Mouse (Mus musculus) ZHBTc4 (cell line): ENCODE data around the gene A4galt.
"Not testable (repeated sequence)": the region's sequence is repeated elsewhere in the genome, so short reads cannot be mapped to it uniquely, and the experiment has no call there.

ENCODE experiments used
- DNase-seq: peaks from one replicate; pipeline ENCODE4 v3.0.0-alpha.2; 2011; ENCODE audit warnings: low read depth, low spot score

The A4galt gene

GRCm38 (mm10) chr15:83268428-83268827 lies 16.9 kb upstream of the A4galt start:
- DNase-seq, result not testable (repeated sequence)

GRCm38 (mm10) chr15:83265269-83265668 lies 13.7 kb upstream of the A4galt start:
- DNase-seq, result peak; percentile 84

GRCm38 (mm10) chr15:83263405-83263804 lies 11.8 kb upstream of the A4galt start:
- no peak for DNase-seq

DNA sequence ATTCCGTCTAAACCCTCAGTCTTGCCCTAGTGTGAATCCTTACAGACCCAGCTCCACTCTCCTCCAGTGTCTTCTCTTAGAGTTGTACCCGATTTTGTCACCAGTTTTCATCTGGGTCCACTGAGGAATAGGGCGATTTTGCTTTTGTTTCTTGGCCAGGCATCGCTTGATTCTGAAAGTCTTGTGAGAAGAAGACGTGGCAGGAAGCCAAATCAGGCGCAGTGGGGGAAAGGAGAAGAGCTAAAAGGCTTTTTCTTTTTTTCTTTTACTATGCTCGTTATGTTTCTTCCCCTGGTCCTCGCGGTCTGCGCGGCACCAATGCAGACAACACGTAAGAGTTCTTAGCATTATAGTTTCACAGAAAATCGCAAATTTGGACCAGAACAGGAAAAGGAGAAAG lies 6.3 kb upstream of the A4galt start:
- DNase-seq, result no peak

DNA sequence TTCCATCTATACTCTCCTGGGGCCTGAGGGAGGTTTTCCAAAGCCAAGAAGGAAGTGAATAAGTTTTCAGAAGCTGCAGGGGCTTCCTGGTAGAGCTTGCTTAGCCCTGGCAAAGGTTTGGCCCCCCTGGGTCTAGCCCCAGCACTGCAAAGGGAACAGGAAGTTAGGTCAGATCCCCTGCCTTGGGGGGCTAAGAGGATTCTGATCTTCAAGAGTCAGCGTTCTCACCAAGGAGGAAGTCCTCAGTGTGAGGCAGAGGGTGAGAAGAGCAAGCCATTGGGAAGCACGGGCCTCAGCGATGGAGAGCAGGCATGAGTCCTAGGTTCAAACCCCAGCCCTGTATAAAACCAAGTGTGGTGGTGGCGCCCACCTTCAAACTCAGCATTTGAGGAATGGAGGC lies 4.9 kb upstream of the A4galt start:
- no peak for DNase-seq

DNA sequence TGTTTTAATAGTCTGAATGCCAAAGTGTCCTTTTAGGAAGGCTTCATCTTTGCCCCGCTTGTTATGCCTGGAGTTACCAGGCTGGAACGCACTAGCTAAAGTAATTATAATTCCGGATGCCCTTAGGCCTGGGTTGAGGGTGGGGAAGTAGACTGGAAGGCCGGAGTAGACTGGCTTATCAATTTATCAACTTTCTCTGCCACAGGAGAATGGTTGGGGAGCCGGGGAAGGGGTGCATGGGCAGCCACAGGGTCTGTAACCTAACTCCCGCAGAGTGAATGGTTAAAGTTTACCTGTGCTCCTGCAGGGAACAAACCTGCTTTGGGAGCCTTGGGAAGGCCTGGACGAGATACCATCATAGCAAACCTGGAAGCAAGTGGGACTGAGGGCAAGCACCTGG lies 4.4 kb upstream of the A4galt start:
- no peak for DNase-seq

DNA sequence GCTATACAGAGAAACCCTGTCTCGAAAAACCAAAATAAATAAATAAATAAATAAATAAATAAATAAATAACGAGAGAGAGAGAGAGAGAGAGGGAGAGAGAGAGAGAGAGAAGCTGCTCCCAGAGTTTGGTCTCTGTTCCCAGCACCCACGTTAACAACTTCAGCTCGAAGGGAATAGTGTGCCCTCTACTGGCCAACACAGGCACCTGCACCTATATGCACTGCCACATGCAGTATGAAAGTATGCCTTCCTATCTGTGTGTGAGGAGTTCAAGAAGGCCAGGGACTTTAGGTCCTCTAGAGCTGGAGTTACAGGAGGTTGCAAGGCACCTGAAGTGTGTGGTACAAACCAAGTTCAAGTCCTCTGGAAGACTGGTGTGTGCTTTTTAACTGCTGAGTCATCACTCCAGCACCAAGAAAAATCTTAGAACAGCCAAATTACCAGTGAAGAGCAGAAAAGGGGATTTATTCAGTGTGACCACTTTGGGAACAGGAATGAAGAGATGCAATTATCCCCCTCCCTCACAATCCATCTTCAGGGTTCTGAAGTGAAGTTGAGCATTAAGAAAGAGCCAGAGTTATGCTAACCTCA lies 3.7 kb upstream of the A4galt start:
- peak; percentile 74 for DNase-seq

- DNase-seq, result peak; percentile 86
Measured at GRCm38 (mm10) chr15:83254372-83255070, 2.9 kb upstream of the A4galt start.

GRCm38 (mm10) chr15:83252060-83252459 lies 486 bp upstream of the A4galt start:
- no peak for DNase-seq

GRCm38 (mm10) chr15:83250651-83251175 lies 861 bp downstream of the A4galt start:
- DNase-seq, result no peak

- DNase-seq, result no peak
Measured at GRCm38 (mm10) chr15:83249535-83250287, 1.9 kb downstream of the A4galt start.

DNA sequence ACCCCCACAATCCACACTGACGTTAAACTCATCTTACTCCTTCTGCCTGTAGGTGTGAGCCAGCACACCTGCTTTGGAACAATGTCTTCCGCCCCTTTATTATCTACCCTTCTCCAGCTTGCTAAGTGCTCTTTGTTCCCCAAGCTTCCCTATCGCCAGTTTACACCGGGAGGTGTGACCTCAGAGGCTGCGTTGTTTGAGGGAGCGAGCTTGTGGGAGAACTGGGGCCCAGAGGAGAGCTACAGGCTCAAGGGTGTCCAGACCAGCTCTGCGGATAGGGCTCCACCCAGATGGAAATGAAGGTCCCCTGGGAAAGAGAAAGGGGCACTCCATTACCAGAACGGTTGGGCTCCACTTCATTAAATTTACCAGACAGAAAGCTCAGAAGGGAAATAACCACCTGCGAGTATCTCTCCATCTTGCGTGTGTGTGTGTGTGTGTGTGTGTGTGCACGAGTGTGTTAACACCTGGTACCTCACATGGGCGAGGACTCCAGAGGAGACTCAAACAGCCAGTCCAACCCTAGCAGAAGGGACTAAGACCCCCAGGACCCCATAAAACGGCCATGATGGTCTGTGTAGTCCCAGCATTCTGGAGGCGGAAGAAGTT lies 3.2 kb downstream of the A4galt start:
- DNase-seq, result peak; percentile 62

- peak; percentile 92 for DNase-seq
Measured at GRCm38 (mm10) chr15:83244371-83244770, 7.2 kb downstream of the A4galt start.

GRCm38 (mm10) chr15:83241961-83242680 lies 9.5 kb downstream of the A4galt start:
- peak; percentile 66 for DNase-seq

- DNase-seq, result no peak
Measured at GRCm38 (mm10) chr15:83241497-83241896, 10.1 kb downstream of the A4galt start.

- peak; percentile 68 for DNase-seq
Measured at GRCm38 (mm10) chr15:83237460-83238243, 13.9 kb downstream of the A4galt start.

DNA sequence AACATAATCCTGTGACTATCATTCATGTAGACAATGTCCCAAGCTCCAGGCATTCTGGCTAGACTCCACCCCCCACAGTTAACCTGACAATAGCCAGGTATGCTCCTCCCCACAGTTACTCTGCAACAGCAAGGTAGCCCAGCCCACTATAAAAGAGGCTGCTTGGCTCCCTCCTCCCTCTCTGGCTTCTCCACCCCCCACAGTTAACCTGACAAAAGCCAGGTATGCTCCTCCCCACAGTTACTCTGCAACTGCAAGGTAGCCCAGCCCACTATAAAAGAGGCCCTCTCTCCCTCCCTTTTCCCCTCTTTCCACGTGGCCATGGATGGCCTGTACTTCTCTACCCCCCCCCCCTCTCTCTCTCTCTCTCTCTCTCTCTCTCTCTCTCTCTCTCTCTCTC lies 14.8 kb downstream of the A4galt start:
- DNase-seq, result peak; percentile 79

GRCm38 (mm10) chr15:83233219-83233992 lies 18.2 kb downstream of the A4galt start:
- DNase-seq, result no peak

DNA sequence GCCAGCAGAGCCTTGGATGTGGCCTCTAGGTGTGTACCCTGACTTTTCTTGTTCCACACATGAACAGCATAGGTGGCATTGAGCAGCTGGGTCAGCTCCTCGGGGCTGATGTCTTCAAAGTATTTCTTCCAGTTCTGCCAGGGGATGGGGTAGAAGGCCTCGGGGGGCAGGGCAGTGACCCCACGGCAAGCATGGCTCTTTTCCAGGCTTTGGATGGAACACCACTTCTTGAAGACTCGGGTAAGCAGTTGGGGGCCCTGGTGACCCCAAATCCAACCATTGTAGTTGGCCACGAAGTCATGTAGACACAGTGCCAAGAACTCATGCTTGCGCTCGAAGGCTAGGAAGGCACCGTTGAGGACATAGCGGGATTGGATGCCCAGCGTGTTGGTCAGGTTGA lies 24.0 kb downstream of the A4galt start:
- DNase-seq, result no peak

DNA sequence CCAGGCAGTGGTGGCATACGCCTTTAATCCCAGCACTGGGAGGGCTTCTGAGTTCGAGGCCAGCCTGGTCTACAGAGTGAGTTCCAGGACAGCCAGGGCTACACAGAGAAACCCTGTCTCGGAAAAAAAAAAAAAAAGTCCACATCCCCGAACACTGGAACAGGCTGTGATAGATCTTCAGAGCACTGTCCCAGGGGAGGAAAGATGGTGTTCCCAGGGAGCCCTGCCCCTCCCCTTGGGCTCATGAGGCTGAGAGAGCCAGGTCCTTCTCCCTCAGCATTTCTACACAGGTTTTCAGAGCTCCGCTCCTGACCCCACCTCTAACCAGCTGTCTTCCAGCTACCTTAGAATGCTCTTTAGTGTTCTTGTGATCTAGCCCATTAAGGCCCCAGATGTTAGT lies 24.7 kb downstream of the A4galt start:
- no peak for DNase-seq
